Mouse (Mus musculus): ENCODE results near the gene Mrpl41. TPM values are rescaled to one million over a fixed set of nuclear protein-coding genes. Genes with fewer than 3 reads are reported as not detected.

Mrpl41 gene
- total RNA-seq, 1 experiment from 2014 or later, result 89.8 TPM

DNA sequence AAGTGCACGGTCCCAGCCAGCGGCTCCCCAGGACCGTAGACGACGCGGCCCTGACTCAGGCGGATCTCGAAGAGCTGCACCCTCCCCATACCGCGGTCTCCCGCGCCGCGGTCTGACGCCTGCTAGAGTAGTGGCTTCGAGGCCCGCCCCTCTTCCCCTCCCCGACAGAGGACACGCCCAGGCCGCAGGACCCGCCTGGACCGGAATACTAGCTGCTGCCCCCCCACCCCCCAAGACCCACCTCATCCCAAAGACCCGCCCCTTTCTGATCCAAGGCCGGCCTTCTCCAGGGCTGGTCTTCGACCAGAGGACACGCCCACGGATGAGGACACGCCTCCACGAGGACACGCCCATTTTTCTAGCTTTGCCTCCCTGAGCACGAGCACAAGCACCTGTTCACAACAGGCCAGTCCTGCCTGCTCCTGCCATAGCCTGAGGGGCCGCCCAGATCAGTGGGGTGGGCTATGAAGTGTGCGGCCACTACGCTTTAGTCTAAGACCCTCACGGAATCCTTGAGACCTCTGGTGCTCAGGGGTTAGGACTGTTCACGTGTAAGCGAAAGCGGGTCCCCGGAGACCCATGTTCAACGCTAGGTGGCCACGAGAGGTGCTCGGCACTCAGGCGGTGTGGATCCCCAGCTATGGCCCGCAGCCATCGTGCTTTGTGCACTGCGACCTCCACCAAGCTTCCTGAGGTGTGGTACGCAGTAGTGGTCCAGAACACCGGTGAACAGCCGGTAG, 39.7 kb downstream of the Mrpl41 start, which contains the start of gene Arrdc1:
TSS of gene Arrdc1 (minus strand) at position 196 of the 740 bp plus-strand sequence.
- peak; percentile 97 for DNase-seq

GRCm38 (mm10) chr2:24934441-24934963, 40.4 kb downstream of the Mrpl41 start:
- DNase-seq, result no peak

GRCm38 (mm10) chr2:24929593-24929992, 45.3 kb downstream of the Mrpl41 start:
- DNase-seq, result no peak

GRCm38 (mm10) chr2:24929119-24929518, 45.8 kb downstream of the Mrpl41 start:
- no peak for DNase-seq

GRCm38 (mm10) chr2:24927810-24928479, 47.0 kb downstream of the Mrpl41 start:
- DNase-seq, result peak; percentile 53

DNA sequence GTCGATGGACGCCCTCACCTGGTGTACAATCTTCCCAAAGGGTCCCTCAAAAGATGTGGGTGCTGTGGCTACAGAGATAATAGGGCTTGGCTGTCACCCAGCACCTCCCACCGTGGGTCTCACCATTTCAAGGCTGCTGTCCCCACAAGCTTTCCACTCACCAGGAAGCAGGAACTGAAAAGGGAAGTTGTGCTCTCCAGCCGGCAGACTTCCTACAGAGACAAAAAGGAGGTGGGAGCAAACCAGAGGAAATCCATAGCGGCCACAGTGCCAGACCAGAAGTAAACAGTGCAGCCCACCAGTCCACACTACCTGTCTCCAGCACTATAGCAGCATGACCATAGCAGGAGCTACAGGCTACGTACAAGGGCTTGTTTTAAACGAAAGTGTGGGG, 47.9 kb downstream of the Mrpl41 start:
- DNase-seq, result no peak

GRCm38 (mm10) chr2:24926345-24926964, 48.4 kb downstream of the Mrpl41 start:
- no peak for DNase-seq

- DNase-seq, result no peak
These were observed 49.6 kb downstream of the Mrpl41 start for GRCm38 (mm10) chr2:24925284-24925683.

Small RNA genes within 50 kb of the gene (microRNA-seq; reads per million reads assigned to microRNA genes)
- gene Gm22875, result 0 reads per million in 2 experiments

Other genes starting within 250 kb of the Mrpl41 start
- 2.9 and 3.0 TPM in 2 replicates for gene Cacna1b, start 211.9 kb downstream of the Mrpl41 start, total RNA-seq (2021)
- gene Ehmt1, start 55.5 kb downstream of the Mrpl41 start, total RNA-seq (2021), result 57.0 and 66.9 TPM in 2 replicates
- gene Arrdc1, start 39.8 kb downstream of the Mrpl41 start, total RNA-seq (2021), result 11.5 and 22.2 TPM in 2 replicates
- 24.5 and 25.9 TPM in 2 replicates for gene Zmynd19, start 25.3 kb downstream of the Mrpl41 start, total RNA-seq (2021)
- gene Dph7, start 12.7 kb downstream of the Mrpl41 start, total RNA-seq (2021), result 8.5 and 9.9 TPM in 2 replicates
- gene Pnpla7, start 935 bp upstream of the Mrpl41 start, total RNA-seq (2021), result 34.2 and 38.3 TPM in 2 replicates
- 58.5 and 61.2 TPM in 2 replicates for gene Nsmf, start 79.3 kb upstream of the Mrpl41 start, total RNA-seq (2021)
- gene Entpd8, start 105.2 kb upstream of the Mrpl41 start, total RNA-seq (2021), result 1.3 and 7.7 TPM in 2 replicates
- gene Noxa1, start 120.1 kb upstream of the Mrpl41 start, total RNA-seq (2021), result not detected in 2 replicates
- 8.7 and 9.5 TPM in 2 replicates for gene Nrarp, start 205.7 kb upstream of the Mrpl41 start, total RNA-seq (2021)
- gene Tor4a, start 221.8 kb upstream of the Mrpl41 start, total RNA-seq (2021), result 13.9 and 21.3 TPM in 2 replicates
- gene Nelfb, start 236.4 kb upstream of the Mrpl41 start, total RNA-seq (2021), result 41.6 and 47.1 TPM in 2 replicates
- not detected in 2 replicates for gene Stpg3, start 239.5 kb upstream of the Mrpl41 start, total RNA-seq (2021)
- not detected in 2 replicates for gene Fam166a, start 243.6 kb upstream of the Mrpl41 start, total RNA-seq (2021)
- 290 and 294 TPM in 2 replicates for gene Tubb4b, start 249.6 kb upstream of the Mrpl41 start, total RNA-seq (2021)